Mouse (Mus musculus): ENCODE data around the gene Exog.

Gene Exog

GRCm38 (mm10) chr9:119465056-119465455 lies 20.3 kb downstream of the Exog start:
- no peak for DNase-seq

- DNase-seq = peak; percentile 72
These were observed 20.9 kb downstream of the Exog start for GRCm38 (mm10) chr9:119465595-119465994.

GRCm38 (mm10) chr9:119469691-119470353 lies 25.1 kb downstream of the Exog start:
- no peak for DNase-seq

GRCm38 (mm10) chr9:119472412-119472918 lies 27.7 kb downstream of the Exog start:
- no peak for DNase-seq

- no peak for DNase-seq
These were observed 28.3 kb downstream of the Exog start for GRCm38 (mm10) chr9:119473011-119473410.

GRCm38 (mm10) chr9:119473608-119474164 lies 28.9 kb downstream of the Exog start:
- DNase-seq = no peak

GRCm38 (mm10) chr9:119474717-119475611 lies 30.2 kb downstream of the Exog start:
- no peak for DNase-seq

GRCm38 (mm10) chr9:119477754-119478153 lies 33.0 kb downstream of the Exog start:
- DNase-seq = no peak

GRCm38 (mm10) chr9:119478345-119478744 lies 33.6 kb downstream of the Exog start:
- no peak for DNase-seq

- peak; percentile 34 for DNase-seq
These were observed 34.6 kb downstream of the Exog start for GRCm38 (mm10) chr9:119479297-119479696.

GRCm38 (mm10) chr9:119481612-119482011 lies 36.9 kb downstream of the Exog start:
- no peak for DNase-seq

- DNase-seq = no peak
These were observed 39.0 kb downstream of the Exog start for GRCm38 (mm10) chr9:119483554-119484353.

GRCm38 (mm10) chr9:119484420-119484819 lies 39.7 kb downstream of the Exog start:
- no peak for DNase-seq

GRCm38 (mm10) chr9:119484868-119485267 lies 40.1 kb downstream of the Exog start:
- DNase-seq = no peak

- DNase-seq = peak; percentile 16
These were observed 51.6 kb downstream of the Exog start for GRCm38 (mm10) chr9:119496354-119496753.

GRCm38 (mm10) chr9:119496960-119497359 lies 52.2 kb downstream of the Exog start:
- no peak for DNase-seq

GRCm38 (mm10) chr9:119497546-119498246 lies 53.0 kb downstream of the Exog start:
- DNase-seq = peak; percentile 17

- DNase-seq = peak; percentile 80
These were observed 53.5 kb downstream of the Exog start for GRCm38 (mm10) chr9:119498247-119498607.

GRCm38 (mm10) chr9:119498885-119499284 lies 54.1 kb downstream of the Exog start:
- no peak for DNase-seq

- DNase-seq = no peak
These were observed 58.9 kb downstream of the Exog start for GRCm38 (mm10) chr9:119503613-119504012.

GRCm38 (mm10) chr9:119504981-119505658 lies 60.4 kb downstream of the Exog start:
- DNase-seq = no peak

GRCm38 (mm10) chr9:119510902-119511301 lies 66.2 kb downstream of the Exog start:
- DNase-seq = no peak
